Mouse (Mus musculus) forebrain, embryonic 13.5 days (tissue): ENCODE results near the gene Eml1. TPM values are rescaled to one million over a fixed set of nuclear protein-coding genes. Genes with fewer than 3 reads are reported as not detected.

Experiments used
- ATAC-seq: fragments of 200-750 bp; cut with Nextera tagmentation; 2 replicates; pipeline ENCODE4 v1.8.0; 2017
- H3K27ac ChIP-seq: fragments of 300-500 bp; sonication (generic); 2 replicates; pipeline ENCODE4 v1.5.1; 2015; ENCODE audit warnings: inconsistent platforms, mild to moderate bottlenecking, moderate library complexity
- H3K27me3 ChIP-seq: fragments of 300-500 bp; sonication (generic); 2 replicates; pipeline ENCODE4 v1.6.1; 2015; ENCODE audit warnings: mild to moderate bottlenecking, inconsistent platforms
- H3K36me3 ChIP-seq: fragments of 300-500 bp; sonication (generic); 2 replicates; pipeline ENCODE4 v1.6.1; 2015; ENCODE audit warnings: mild to moderate bottlenecking, inconsistent platforms; ENCODE audit not compliant: poor library complexity, severe bottlenecking
- H3K4me1 ChIP-seq: fragments of 300-500 bp; sonication (generic); 2 replicates; pipeline ENCODE4 v1.6.1; 2015; ENCODE audit warnings: inconsistent platforms
- H3K4me2 ChIP-seq: fragments of 300-500 bp; sonication (generic); 2 replicates; pipeline ENCODE4 v1.6.1; 2015; ENCODE audit warnings: inconsistent platforms, mild to moderate bottlenecking, moderate library complexity
- H3K4me3 ChIP-seq: fragments of 300-500 bp; sonication (generic); 2 replicates; pipeline ENCODE4 v1.5.1; 2015; ENCODE audit warnings: mild to moderate bottlenecking, inconsistent platforms
- H3K9ac ChIP-seq: fragments of 300-500 bp; sonication (generic); 2 replicates; pipeline ENCODE4 v1.6.1; 2015; ENCODE audit warnings: mild to moderate bottlenecking, inconsistent platforms
- H3K9me3 ChIP-seq: fragments of 300-500 bp; sonication (generic); replicated peaks from 2 replicates; pipeline ENCODE4 v1.6.1; 2016; ENCODE audit warnings: inconsistent platforms
- WGBS: fragments of 180-500 bp; shearing (Covaris S2); methylation state at CpG from one replicate; pipeline ENCODE4 v1.1.7; 2015; 5-methylcytosine and 5-hydroxymethylcytosine counted together
- polyA plus RNA-seq: library from polyadenylated mRNA; unstranded; fragments of >200 nt; fragmentation: Nextera tagmentation; extraction: Ambion mirVana; gene quantifications from 2 replicates; pipeline ENCODE4 v1.2.1, GENCODE M21; 2015

The Eml1 gene
- 54.5 and 71.4 TPM in 2 replicates for polyA plus RNA-seq

GRCm38 (mm10) chr12:108370596-108371428, at the start of gene Eml1:
Gene Eml1 (plus strand): TSS chr12:108370957.
- no peak within 1 kb of the TSS for H3K4me3 ChIP-seq
- no peak within 1 kb of the TSS for H3K4me2 ChIP-seq
- H3K36me3 ChIP-seq, result no peaks in the 10 kb centered on the region
- H3K4me1 ChIP-seq, result no peaks in the 10 kb centered on the region
- no peaks in the 10 kb centered on the region for H3K9me3 ChIP-seq
- no peak for ATAC-seq
- H3K9ac ChIP-seq, result no peak within 1 kb of the TSS; the same call in 1 of the 2 replicates
- H3K27ac ChIP-seq, result no peak within 1 kb of the TSS
- 84% methylated on average over 19 of the region's 19 CpGs for WGBS
- H3K27me3 ChIP-seq, result no peaks in the 10 kb centered on the region

GRCm38 (mm10) chr12:108326401-108326800, 44.4 kb upstream of the Eml1 start:
- H3K27me3 ChIP-seq, result peaks cover 24% of the 10 kb centered on the region
- peak overlapping the region; percentile 5; the same call in 1 of the 2 replicates for H3K4me2 ChIP-seq
- peak overlapping the region; percentile 80 for H3K27ac ChIP-seq
- peaks cover 56% of the 10 kb centered on the region for H3K4me1 ChIP-seq
- no peak overlapping the region for H3K9ac ChIP-seq
- H3K4me3 ChIP-seq, result no peak overlapping the region
- 18% methylated on average over 5 of the region's 5 CpGs for WGBS
- peak; percentile 68 for ATAC-seq
- no peaks in the 10 kb centered on the region for H3K36me3 ChIP-seq
- H3K9me3 ChIP-seq, result no peaks in the 10 kb centered on the region

- H3K4me2 ChIP-seq, result peak overlapping the region; percentile 64
- H3K9me3 ChIP-seq, result no peaks in the 10 kb centered on the region
- peak; percentile 74 for ATAC-seq
- peak overlapping the region; percentile 80 for H3K27ac ChIP-seq
- peaks cover 47% of the 10 kb centered on the region for H3K4me1 ChIP-seq
- peaks cover 24% of the 10 kb centered on the region for H3K27me3 ChIP-seq
- H3K9ac ChIP-seq, result peak overlapping the region; percentile 68
- no peaks in the 10 kb centered on the region for H3K36me3 ChIP-seq
- H3K4me3 ChIP-seq, result peak overlapping the region; percentile 41
- whole genome bisulfite sequencing, result 5% methylated on average over 64 of the region's 66 CpGs
These were observed 42.8 kb upstream of the Eml1 start for GRCm38 (mm10) chr12:108327889-108328491.

DNA sequence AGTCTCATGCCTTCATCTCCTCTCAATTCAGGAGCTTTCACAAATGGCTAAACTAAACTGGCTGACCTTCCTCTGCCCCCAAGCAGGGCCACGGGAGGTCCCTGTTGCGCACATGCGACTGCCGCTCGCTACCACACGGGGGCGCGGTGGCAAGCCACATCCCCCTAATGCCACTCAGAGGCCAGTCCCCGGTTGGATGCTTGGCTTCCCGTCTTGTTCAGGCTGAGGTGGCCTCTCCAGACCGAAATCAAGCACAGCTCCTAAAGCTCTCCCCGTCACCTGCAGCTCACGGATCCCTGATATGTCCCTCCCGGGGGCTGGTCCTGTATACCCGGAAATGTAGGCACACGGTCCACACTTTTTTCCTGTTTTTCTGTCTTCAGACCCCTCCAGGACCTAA, 37.7 kb upstream of the Eml1 start:
- peak; percentile 13; the same call in 1 of the 2 replicates for ATAC-seq
- H3K9me3 ChIP-seq, result no peaks in the 10 kb centered on the region
- peak overlapping the region; percentile 78 for H3K27ac ChIP-seq
- H3K4me3 ChIP-seq, result peak overlapping the region; percentile 66
- peaks cover 14% of the 10 kb centered on the region for H3K27me3 ChIP-seq
- H3K4me2 ChIP-seq, result peak overlapping the region; percentile 98
- H3K9ac ChIP-seq, result peak overlapping the region; percentile 58
- no peaks in the 10 kb centered on the region for H3K36me3 ChIP-seq
- whole genome bisulfite sequencing, result 1% methylated on average over 16 of the region's 16 CpGs
- peaks cover 38% of the 10 kb centered on the region for H3K4me1 ChIP-seq

DNA sequence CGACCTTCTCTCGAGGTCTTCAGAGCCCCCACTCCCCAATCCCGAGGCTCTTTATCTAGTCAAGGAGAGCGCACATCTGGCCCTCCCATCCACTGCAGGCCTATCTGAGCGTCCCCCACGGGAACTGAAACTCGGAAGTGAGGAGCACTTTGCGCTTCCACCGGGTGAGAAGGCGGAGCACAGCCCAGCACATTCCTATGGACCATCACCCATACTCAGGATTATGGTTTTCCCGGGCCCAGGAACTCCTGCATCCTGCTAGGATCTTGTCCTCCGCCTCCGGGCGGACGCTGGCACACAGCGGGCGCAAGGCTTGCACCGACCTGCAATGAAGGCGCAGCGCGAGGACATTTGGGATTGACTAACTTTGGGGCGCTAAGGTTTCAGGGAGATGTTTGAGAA, 37.3 kb upstream of the Eml1 start:
- Histone ChIP-seq H3K9me3 (no peaks in the 10 kb centered on the region), H3K27me3 (peaks cover 11% of the 10 kb centered on the region), H3K4me2 (peak overlapping the region; percentile 98), H3K9ac (peak overlapping the region; percentile 58), H3K36me3 (no peaks in the 10 kb centered on the region), H3K4me3 (peak overlapping the region; percentile 66), H3K27ac (peak overlapping the region; percentile 78), H3K4me1 (peaks cover 34% of the 10 kb centered on the region)
- WGBS, result 2% methylated on average over 22 of the region's 22 CpGs
- ATAC-seq, result peak; percentile 31; the same call in 1 of the 2 replicates

- Histone ChIP-seq H3K9me3 (no peaks in the 10 kb centered on the region), H3K4me2 (peak within 1 kb of the TSS; percentile 98), H3K27ac (peak within 1 kb of the TSS; percentile 78), H3K4me1 (peaks cover 29% of the 10 kb centered on the region), H3K9ac (peak within 1 kb of the TSS; percentile 72), H3K27me3 (peaks cover 6% of the 10 kb centered on the region), H3K36me3 (no peaks in the 10 kb centered on the region), H3K4me3 (peak within 1 kb of the TSS; percentile 66)
- peak; percentile 92 for ATAC-seq
- WGBS, result under 1% methylated on average over 35 of the region's 56 CpGs
These were observed 36.8 kb upstream of the Eml1 start, which contains the start of gene Cyp46a1 for GRCm38 (mm10) chr12:108333895-108334445. Gene Cyp46a1 (plus strand): TSS chr12:108334381.

DNA sequence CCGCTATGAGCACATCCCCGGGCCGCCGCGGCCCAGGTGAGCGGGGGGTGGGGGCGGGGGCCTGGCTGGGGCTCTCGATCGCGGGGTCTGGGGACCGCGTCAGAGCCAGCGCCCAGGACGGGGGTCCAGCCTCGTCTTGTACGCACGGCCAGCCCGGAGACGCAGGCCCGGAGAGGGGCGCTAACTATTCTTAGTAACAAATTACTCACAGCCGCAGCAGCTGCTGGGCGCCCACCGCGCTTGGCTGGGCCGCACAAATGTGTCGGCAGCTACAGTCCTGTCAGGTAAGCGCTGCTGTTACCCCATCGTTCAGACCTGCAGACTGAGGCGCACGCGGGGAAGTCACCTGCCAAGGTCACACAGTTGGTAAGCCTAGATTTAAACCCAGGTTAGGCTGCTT, 36.2 kb upstream of the Eml1 start:
- Histone ChIP-seq H3K9me3 (no peaks in the 10 kb centered on the region), H3K4me1 (peaks cover 23% of the 10 kb centered on the region), H3K4me2 (peak overlapping the region; percentile 98), H3K9ac (peak overlapping the region; percentile 72), H3K27me3 (0 out of 2 replicates have a peak, but pooled peaks cover 2% of the 10 kb centered on the region), H3K4me3 (peak overlapping the region; percentile 66), H3K36me3 (no peaks in the 10 kb centered on the region), H3K27ac (no peak overlapping the region)
- no peak for ATAC-seq
- 2% methylated on average over 32 of the region's 32 CpGs for WGBS

DNA sequence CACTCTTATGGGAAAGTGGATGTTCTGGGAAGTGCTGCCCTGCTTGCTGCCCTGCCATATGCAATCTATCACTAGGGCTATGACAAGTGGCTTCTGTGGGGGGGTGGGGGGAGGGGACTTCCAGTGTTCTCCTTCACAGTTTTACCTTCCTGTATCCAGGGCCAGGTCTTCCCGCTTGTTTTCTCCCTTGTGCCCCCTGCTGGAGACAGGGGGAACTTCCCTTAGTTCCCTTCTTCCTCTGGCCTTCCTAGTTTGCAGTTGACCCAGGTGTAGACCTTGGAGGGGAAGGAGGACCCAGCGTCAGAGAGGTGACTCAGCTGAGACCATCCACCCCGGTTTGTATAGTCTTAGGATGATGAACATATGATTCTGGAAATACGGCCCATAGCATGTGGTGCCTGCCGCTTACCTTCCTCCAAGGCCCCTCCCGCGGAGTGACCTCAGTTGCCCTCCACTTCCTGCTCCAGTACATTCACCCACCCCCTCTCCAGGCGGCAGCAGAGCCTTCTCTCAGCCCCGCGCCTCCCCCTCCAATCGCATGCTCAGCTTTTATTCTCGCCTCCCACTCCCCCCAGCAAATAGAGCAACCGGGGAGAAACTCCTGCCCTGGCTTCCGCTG, 32.1 kb upstream of the Eml1 start:
- WGBS, result 40% methylated on average over 14 of the region's 14 CpGs
- ATAC-seq, result no peak
- Histone ChIP-seq H3K4me2 (no peak overlapping the region), H3K4me1 (peaks cover 10% of the 10 kb centered on the region), H3K27ac (no peak overlapping the region), H3K27me3 (no peaks in the 10 kb centered on the region), H3K36me3 (no peaks in the 10 kb centered on the region), H3K4me3 (no peak overlapping the region), H3K9me3 (no peaks in the 10 kb centered on the region), H3K9ac (no peak overlapping the region)

DNA sequence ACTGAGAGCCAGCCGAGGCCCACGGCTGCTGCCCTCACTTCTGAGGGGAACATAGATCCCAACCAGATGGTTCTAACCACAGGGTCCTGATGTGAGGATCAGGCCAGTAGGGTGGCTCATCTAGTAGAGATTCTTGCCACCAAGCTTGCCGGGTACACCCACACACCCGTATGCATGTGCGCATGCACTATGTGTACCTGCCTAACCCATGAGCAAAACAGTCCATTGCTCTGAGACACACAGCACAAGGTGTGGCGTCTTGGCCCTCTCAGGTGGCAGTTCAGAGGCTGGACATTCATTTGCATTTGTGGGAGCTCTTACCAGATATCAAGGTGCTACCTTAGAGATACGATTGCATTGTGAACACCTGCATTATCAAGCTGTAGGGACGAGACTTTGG, 22.6 kb upstream of the Eml1 start:
- Histone ChIP-seq H3K36me3 (no peaks in the 10 kb centered on the region), H3K4me1 (peaks cover 9% of the 10 kb centered on the region), H3K27me3 (peaks cover 17% of the 10 kb centered on the region), H3K9me3 (no peaks in the 10 kb centered on the region), H3K9ac (no peak overlapping the region), H3K27ac (no peak overlapping the region), H3K4me3 (no peak overlapping the region), H3K4me2 (no peak overlapping the region)
- no peak for ATAC-seq
- 87% methylated on average over 8 of the region's 8 CpGs for WGBS

DNA sequence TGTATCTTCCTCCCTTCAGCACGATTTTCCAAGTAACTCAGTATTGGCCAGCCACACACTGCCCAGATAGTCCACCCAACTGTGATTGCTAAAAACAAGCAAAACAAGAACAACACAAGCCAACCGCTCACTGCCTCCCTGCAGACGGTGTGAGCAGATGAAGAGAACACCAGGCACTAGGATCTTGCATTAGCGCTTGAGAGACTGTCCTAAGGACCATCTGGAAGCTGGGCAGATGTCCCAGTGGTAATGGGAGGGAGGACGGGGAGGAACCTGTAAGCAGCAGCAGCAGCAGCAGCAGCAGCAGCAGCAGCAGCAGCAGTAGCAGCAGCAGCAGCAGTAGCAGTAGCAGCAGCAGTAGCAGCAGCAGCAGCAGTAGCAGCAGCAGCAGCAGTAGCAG, 21.7 kb upstream of the Eml1 start:
- Histone ChIP-seq H3K27me3 (peaks cover 26% of the 10 kb centered on the region), H3K9me3 (no peaks in the 10 kb centered on the region), H3K27ac (no peak overlapping the region), H3K36me3 (no peaks in the 10 kb centered on the region), H3K4me3 (no peak overlapping the region), H3K4me2 (no peak overlapping the region), H3K9ac (no peak overlapping the region), H3K4me1 (peaks cover 9% of the 10 kb centered on the region)
- 75% methylated on average over 5 of the region's 5 CpGs for WGBS
- ATAC-seq, result no peak

DNA sequence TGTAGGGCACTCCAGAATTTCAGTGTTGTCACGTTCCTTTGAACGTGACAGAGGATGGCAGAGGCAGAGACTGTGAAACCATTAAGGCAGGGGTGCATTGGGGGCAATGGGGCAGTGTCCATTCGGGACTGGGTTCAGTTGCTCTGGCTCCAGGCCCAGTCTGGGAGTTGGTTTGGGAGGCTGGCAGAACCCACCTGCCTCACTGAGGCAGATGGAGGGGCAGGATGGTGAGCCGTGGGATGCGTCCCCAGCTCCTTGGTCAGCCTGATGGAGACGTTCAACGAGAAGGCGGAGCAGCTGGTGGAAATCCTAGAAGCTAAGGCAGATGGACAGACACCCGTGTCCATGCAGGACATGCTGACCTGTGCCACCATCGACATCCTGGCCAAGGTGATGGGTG, 19.8 kb upstream of the Eml1 start:
- Histone ChIP-seq H3K9ac (no peak overlapping the region), H3K27me3 (peaks cover 30% of the 10 kb centered on the region), H3K4me2 (no peak overlapping the region), H3K9me3 (peaks cover 2% of the 10 kb centered on the region; the same call in 1 of the 2 replicates), H3K4me1 (peaks cover 9% of the 10 kb centered on the region), H3K27ac (no peak overlapping the region), H3K36me3 (peaks cover 8% of the 10 kb centered on the region; the same call in 1 of the 2 replicates), H3K4me3 (no peak overlapping the region)
- WGBS, result 87% methylated on average over 10 of the region's 10 CpGs
- ATAC-seq, result no peak
